In the genomic region with DNA sequence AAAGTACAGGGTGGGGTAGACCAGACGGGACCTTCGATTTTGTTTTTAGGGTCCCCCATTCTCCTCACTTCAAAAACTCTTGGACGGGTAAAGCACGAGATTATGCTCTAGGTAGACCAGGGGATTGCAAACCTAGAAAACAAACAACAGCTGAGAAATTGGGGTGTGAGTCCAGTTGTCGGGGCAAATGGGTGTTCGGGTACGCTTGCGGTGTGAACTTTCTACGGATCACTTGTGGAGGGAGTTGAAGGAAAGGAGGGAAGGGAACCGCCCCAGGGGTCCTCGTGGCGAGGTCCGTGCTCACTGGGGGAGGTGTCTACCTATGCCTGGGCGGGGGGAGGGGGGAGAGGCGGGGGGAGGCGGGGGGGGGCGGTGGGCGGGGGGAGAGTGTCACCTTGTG, we compare ENCODE assay signal across 7 mouse cellular contexts. TPM values are rescaled to one million over a fixed set of nuclear protein-coding genes. Genes with fewer than 3 reads are reported as not detected.
A peak's percentile ranks its signal among the peaks of the same experiment; 100 is the strongest.
DNase-seq lines count a peak whose midpoint lies in the region; ATAC-seq lines count a peak whose summit lies in the region.

No protein-coding gene starts in this region.

- 4% methylated on average over 9 of the region's 18 CpGs for WGBS in lung, embryonic 16.5 days
- WGBS in forebrain, embryonic 11.5 days, result 2% methylated on average over 9 of the region's 18 CpGs
- under 1% methylated on average over 13 of the region's 18 CpGs for WGBS in limb, embryonic 11.5 days
- under 1% methylated on average over 9 of the region's 18 CpGs for WGBS in stomach, embryonic 14.5 days

- peaks cover 2% of the 10 kb centered on the region; the same call in 1 of the 2 replicates for H3K9me3 ChIP-seq in lung, embryonic 16.5 days (ENCODE audit: control insufficient read depth, low read length)
- no peaks in the 10 kb centered on the region for H3K9me3 ChIP-seq in forebrain, embryonic 11.5 days (ENCODE audit: control insufficient read depth, low read length)
- no peaks in the 10 kb centered on the region for H3K9me3 ChIP-seq in limb, embryonic 11.5 days (ENCODE audit: control insufficient read depth, low read length)
- no peaks in the 10 kb centered on the region for H3K9me3 ChIP-seq in stomach, embryonic 14.5 days (ENCODE audit: control insufficient read depth, low read depth, low read length)

- no peak overlapping the region for H3K27ac ChIP-seq in lung, embryonic 16.5 days (ENCODE audit: low read length)
- no peak overlapping the region for H3K27ac ChIP-seq in forebrain, embryonic 11.5 days (ENCODE audit: low read depth, low read length)
- no peak overlapping the region for H3K27ac ChIP-seq in limb, embryonic 11.5 days (replicated peaks; ENCODE audit: low read depth, low read length)
- no peak overlapping the region for H3K27ac ChIP-seq in stomach, embryonic 14.5 days (ENCODE audit: low read length)

- H3K4me3 ChIP-seq in lung, embryonic 16.5 days (ENCODE audit: low read length), result peak overlapping the region; percentile 72
- peak overlapping the region; percentile 50 for H3K4me3 ChIP-seq in forebrain, embryonic 11.5 days (ENCODE audit: low read depth, low read length)
- peak overlapping the region; percentile 47; the same call in 1 of the 2 replicates for H3K4me3 ChIP-seq in limb, embryonic 11.5 days (ENCODE audit: low read depth, low read length)
- peak overlapping the region; percentile 50 for H3K4me3 ChIP-seq in stomach, embryonic 14.5 days (ENCODE audit: low read depth, low read length)

- peak overlapping the region; percentile 98 for H3K4me2 ChIP-seq in lung, embryonic 16.5 days (ENCODE audit: low read depth, low read length)
- H3K4me2 ChIP-seq in forebrain, embryonic 11.5 days (ENCODE audit: low read depth, low read length, severe bottlenecking), result peak overlapping the region; percentile 89
- peak overlapping the region; percentile 88 for H3K4me2 ChIP-seq in limb, embryonic 11.5 days (ENCODE audit: low read depth, severe bottlenecking)
- H3K4me2 ChIP-seq in stomach, embryonic 14.5 days (replicated peaks; ENCODE audit: low read depth, low read length), result peak overlapping the region; percentile 96

- H3K36me3 ChIP-seq in lung, embryonic 16.5 days (ENCODE audit: control insufficient read depth, insufficient read depth, low read length), result no peaks in the 10 kb centered on the region
- no peaks in the 10 kb centered on the region for H3K36me3 ChIP-seq in forebrain, embryonic 11.5 days (ENCODE audit: control insufficient read depth, insufficient read depth, low read length)
- H3K36me3 ChIP-seq in limb, embryonic 11.5 days (ENCODE audit: control insufficient read depth, insufficient read depth, low read length), result no peaks in the 10 kb centered on the region
- no peaks in the 10 kb centered on the region for H3K36me3 ChIP-seq in stomach, embryonic 14.5 days (ENCODE audit: control insufficient read depth, insufficient read depth, low read length)

- H3K9ac ChIP-seq in lung, embryonic 16.5 days (ENCODE audit: low read length), result no peak overlapping the region
- no peak overlapping the region for H3K9ac ChIP-seq in forebrain, embryonic 11.5 days (ENCODE audit: low read length)
- no peak overlapping the region for H3K9ac ChIP-seq in limb, embryonic 11.5 days (ENCODE audit: low read length)
- no peak overlapping the region for H3K9ac ChIP-seq in stomach, embryonic 14.5 days (replicated peaks; ENCODE audit: low read depth, low read length)

- peaks cover 14% of the 10 kb centered on the region for H3K4me1 ChIP-seq in lung, embryonic 16.5 days (replicated peaks; ENCODE audit: control insufficient read depth, insufficient read depth, low read length)
- peaks cover 13% of the 10 kb centered on the region; the same call in 1 of the 2 replicates for H3K4me1 ChIP-seq in forebrain, embryonic 11.5 days (replicated peaks; ENCODE audit: control insufficient read depth, insufficient read depth, low read length)
- peaks cover 7% of the 10 kb centered on the region; the same call in 1 of the 2 replicates for H3K4me1 ChIP-seq in limb, embryonic 11.5 days (ENCODE audit: control insufficient read depth, insufficient read depth, low read length)
- peaks cover 11% of the 10 kb centered on the region for H3K4me1 ChIP-seq in stomach, embryonic 14.5 days (ENCODE audit: control insufficient read depth, insufficient read depth, low read length)

- DNase-seq in lung, postnatal 4 days, result no peak
- peak; percentile 57 for DNase-seq in forebrain, embryonic 11.5 days (ENCODE audit: low spot score)
- DNase-seq in limb, embryonic 11.5 days (ENCODE audit: low spot score), result peak; percentile 32
- DNase-seq in gastrocnemius, postnatal 25 days, result no peak
- DNase-seq in urinary bladder, postnatal 4 days (ENCODE audit: low spot score in 2 of 2), result no peak

- ATAC-seq in lung, embryonic 16.5 days (ENCODE audit: low read depth), result peak; percentile 3; the same call in 1 of the 2 replicates
- ATAC-seq in forebrain, embryonic 11.5 days (replicated peaks; ENCODE audit: low FRiP score), result 0 out of 2 replicates have a peak, but pooled peaks have one; percentile 4
- ATAC-seq in limb, embryonic 11.5 days (ENCODE audit: insufficient number of reproducible peaks, low FRiP score, low TSS enrichment, low read depth), result 0 out of 2 replicates have a peak, but pooled peaks have one; percentile 1
- 0 out of 2 replicates have a peak, but pooled peaks have one; percentile 6 for ATAC-seq in stomach, embryonic 14.5 days (ENCODE audit: insufficient number of reproducible peaks, insufficient read depth, low FRiP score, low read depth)

- peaks cover 68% of the 10 kb centered on the region for H3K27me3 ChIP-seq in lung, embryonic 16.5 days (ENCODE audit: control insufficient read depth, insufficient read depth, low read depth, low read length)
- peaks cover 67% of the 10 kb centered on the region for H3K27me3 ChIP-seq in forebrain, embryonic 11.5 days (ENCODE audit: control insufficient read depth, insufficient read depth, low read length)
- H3K27me3 ChIP-seq in limb, embryonic 11.5 days (ENCODE audit: control insufficient read depth, insufficient read depth, low read length), result peaks cover 66% of the 10 kb centered on the region
- H3K27me3 ChIP-seq in stomach, embryonic 14.5 days (ENCODE audit: control insufficient read depth, insufficient read depth, low read length), result peaks cover 40% of the 10 kb centered on the region

RNA-seq across cellular contexts. Expression of gene Sfmbt2, which starts 1.6 kb away (rescaled TPM):
- polyA plus RNA-seq in lung, embryonic 16.5 days (2015; fragmentation: Nextera tagmentation; extraction: Ambion mirVana), result 1.3 and 2.0 TPM in 2 replicates
- 1.3 and 1.8 TPM in 2 replicates for polyA plus RNA-seq in forebrain, embryonic 11.5 days (2014; fragmentation: Nextera tagmentation; extraction: Ambion mirVana)
- polyA plus RNA-seq in limb, embryonic 11.5 days (2014; fragmentation: Nextera tagmentation; extraction: Ambion mirVana), result 1.1 and 1.6 TPM in 2 replicates
- polyA plus RNA-seq in stomach, embryonic 14.5 days (2014; fragmentation: Nextera tagmentation; extraction: Ambion mirVana), result 2.1 and 2.3 TPM in 2 replicates
- under 1 TPM; 0.13 to 0.19 TPM for total RNA-seq in gastrocnemius, postnatal 25 days (2021)

Comparison
In these comparisons a context has a peak if more than half of its experiments do, and no peak if none do; other contexts are left out.
1. DNase-seq: peak in forebrain, embryonic 11.5 days (single experiment) and limb, embryonic 11.5 days (single experiment); none in lung, postnatal 4 days (0 of 2), gastrocnemius, postnatal 25 days (single experiment) and urinary bladder, postnatal 4 days (0 of 2).
2. Peak in every context shown above with its lines, with median percentiles within 50 percentile points of each other: ATAC-seq, H3K4me2 ChIP-seq and H3K4me3 ChIP-seq.